Mouse (Mus musculus): ENCODE results near the gene Abhd2. TPM values are rescaled to one million over a fixed set of nuclear protein-coding genes. Genes with fewer than 3 reads are reported as not detected.

The Abhd2 gene
- total RNA-seq, 2 experiments from 2014 or later, result 69.6 to 70.8 TPM

DNA sequence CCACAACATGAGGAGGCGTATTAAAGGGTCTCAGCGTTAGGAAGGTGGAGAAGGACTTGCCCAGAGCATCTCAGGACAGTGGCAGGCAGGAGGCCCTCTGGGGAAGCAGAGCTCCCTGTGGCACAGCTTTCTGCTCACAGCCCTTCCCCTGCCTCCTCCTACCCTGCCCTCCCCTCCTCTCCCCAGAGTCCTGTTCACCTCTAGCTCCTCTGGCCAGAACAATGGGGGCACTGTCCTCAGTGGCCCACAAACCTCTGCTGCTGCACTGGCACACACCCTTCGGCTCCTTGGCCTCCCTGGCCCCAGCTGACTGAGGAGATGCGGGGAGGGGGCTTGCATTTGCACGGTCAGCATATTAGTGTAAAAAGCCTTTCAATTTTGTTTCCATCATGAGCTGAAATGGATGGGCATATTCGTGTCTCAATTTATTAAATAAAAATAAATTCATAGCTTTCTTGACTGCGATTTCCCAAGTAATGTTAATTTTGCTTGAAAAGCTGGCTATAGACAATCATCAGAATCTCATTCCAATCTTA, 115.7 kb downstream of the Abhd2 start:
- TF ChIP-seq CTCF (conservative IDR thresholded peaks at IDR 0.05), result no peak

DNA sequence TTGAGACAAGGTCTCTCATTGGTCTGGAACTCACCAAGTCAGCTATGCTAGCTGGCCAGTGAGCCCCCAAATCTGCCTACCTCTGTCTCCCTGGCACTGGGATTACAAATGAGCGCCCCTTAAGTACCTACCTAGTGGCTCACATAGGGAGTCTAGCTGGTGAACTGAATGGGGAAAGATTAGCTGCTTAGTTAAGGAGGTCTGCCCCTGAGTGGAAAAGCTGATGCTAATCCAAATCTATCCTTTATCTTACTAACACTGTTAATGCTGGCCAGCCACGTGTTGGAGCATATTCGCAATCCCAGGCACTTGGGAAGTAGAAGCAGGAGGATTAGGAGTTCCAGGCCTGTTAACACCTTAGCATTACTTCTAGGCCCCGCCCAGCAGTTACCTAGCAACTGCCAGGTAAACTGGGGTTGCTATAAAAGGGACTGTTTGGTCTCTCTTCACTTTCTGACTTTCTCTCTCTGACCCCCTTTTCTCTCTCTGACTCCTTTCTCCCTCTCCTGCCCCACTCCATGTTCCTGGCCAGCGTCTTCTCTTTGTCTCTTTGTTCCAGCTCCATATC, 117.2 kb downstream of the Abhd2 start:
- Histone ChIP-seq H3K4me3 (no peak overlapping the region), H3K27ac (no peak overlapping the region)
- TF ChIP-seq CTCF (conservative IDR thresholded peaks at IDR 0.05), result no peak
- DNase-seq (ENCODE audit: low spot score in 2 of 2), result no peak

More for the DNA sequence above, 115.7 kb downstream of the Abhd2 start:
- no peak overlapping the region for H3K4me3 ChIP-seq
- H3K27ac ChIP-seq, result peak overlapping the region; percentile 32; the same call in 1 of the 2 replicates
- DNase-seq (ENCODE audit: low spot score in 2 of 2), result peak in 1 of 2 experiments; percentile 32

GRCm38 (mm10) chr7:79391471-79391870, 118.5 kb downstream of the Abhd2 start:
- no peak for DNase-seq (ENCODE audit: low spot score in 2 of 2)
- H3K27ac ChIP-seq, result peak overlapping the region; percentile 98
- H3K4me3 ChIP-seq, result peak overlapping the region; percentile 57
- TF ChIP-seq CTCF (conservative IDR thresholded peaks at IDR 0.05), result no peak

GRCm38 (mm10) chr7:79391883-79392649, 119.1 kb downstream of the Abhd2 start, which contains the start of gene Fanci:
Gene Fanci, plus strand, starts transcription at chr7:79391929.
- peak within 1 kb of the TSS; percentile 57 for H3K4me3 ChIP-seq
- H3K27ac ChIP-seq, result peak within 1 kb of the TSS; percentile 98
- peak; percentile 92 to 97 for DNase-seq (ENCODE audit: low spot score in 2 of 2)
- TF ChIP-seq CTCF (conservative IDR thresholded peaks at IDR 0.05), result 0 out of 2 replicates have a peak, but pooled peaks have one; percentile 19

DNA sequence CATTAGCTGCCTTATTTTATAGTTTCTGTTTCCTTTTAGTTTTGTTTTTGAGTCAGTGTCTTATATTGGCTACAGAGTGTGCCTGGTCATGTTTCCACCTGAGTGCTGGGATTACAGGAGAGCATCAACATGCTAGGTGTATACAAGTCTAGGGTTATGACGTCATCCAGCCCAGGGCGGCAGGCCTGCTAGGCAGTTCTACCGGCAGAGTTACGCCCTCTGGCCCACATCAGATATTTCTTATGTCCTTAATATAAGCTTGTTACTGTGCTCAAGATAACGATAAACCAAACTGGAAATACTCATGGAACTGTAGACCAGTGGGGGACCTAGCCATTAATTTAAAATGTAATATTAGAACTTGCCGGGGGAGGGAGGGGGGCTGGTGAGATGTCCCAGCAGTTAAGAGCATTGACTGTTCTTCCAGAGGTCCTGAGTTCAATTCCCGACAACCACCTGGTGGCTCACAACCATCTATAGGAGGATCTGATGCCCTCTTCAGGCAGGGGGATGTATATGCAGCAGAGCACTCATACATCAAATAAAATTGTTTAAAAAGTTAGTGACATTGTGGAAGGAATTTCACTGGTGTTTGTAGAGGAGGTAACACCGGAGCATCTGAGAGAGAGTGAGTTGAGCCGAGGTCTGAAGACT, 120.0 kb downstream of the Abhd2 start:
- Histone ChIP-seq H3K4me3 (peak overlapping the region; percentile 57; the same call in 1 of the 2 replicates), H3K27ac (no peak overlapping the region)
- TF ChIP-seq CTCF (conservative IDR thresholded peaks at IDR 0.05), result peak; percentile 63
- no peak for DNase-seq (ENCODE audit: low spot score in 2 of 2)

GRCm38 (mm10) chr7:79393924-79394323, 120.9 kb downstream of the Abhd2 start:
- Histone ChIP-seq H3K4me3 (no peak overlapping the region), H3K27ac (no peak overlapping the region)
- no peak for DNase-seq (ENCODE audit: low spot score in 2 of 2)
- no peak for TF ChIP-seq CTCF (conservative IDR thresholded peaks at IDR 0.05)

GRCm38 (mm10) chr7:79394666-79395065, 121.7 kb downstream of the Abhd2 start:
- no peak overlapping the region for H3K27ac ChIP-seq
- no peak overlapping the region for H3K4me3 ChIP-seq
- TF ChIP-seq CTCF (conservative IDR thresholded peaks at IDR 0.05), result no peak
- no peak for DNase-seq (ENCODE audit: low spot score in 2 of 2)

GRCm38 (mm10) chr7:79395186-79395585, 122.2 kb downstream of the Abhd2 start:
- no peak overlapping the region for H3K4me3 ChIP-seq
- no peak for DNase-seq (ENCODE audit: low spot score in 2 of 2)
- TF ChIP-seq CTCF (conservative IDR thresholded peaks at IDR 0.05), result no peak
- no peak overlapping the region for H3K27ac ChIP-seq

GRCm38 (mm10) chr7:79397446-79397963, 124.5 kb downstream of the Abhd2 start:
- no peak overlapping the region for H3K4me3 ChIP-seq
- TF ChIP-seq CTCF (conservative IDR thresholded peaks at IDR 0.05), result no peak
- H3K27ac ChIP-seq, result no peak overlapping the region
- no peak for DNase-seq (ENCODE audit: low spot score in 2 of 2)

DNA sequence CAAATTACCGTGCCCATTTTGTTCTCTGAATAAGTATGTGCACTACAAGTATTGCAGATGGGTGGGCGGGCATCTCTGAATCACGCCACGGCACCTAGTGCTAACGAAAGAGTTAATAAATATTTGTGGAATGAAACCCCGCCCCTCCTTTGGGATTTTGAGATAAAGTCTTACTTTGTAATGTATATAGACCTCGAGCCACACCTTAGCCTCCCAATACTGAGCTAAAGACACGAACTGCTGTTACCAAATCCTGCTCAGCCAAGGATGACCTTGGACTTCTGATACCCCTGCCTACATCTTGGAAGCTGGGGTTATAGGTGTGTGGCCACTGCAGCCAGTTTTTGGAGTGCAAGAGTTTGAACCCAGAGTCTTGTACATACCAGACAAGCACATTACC, 125.4 kb downstream of the Abhd2 start:
- TF ChIP-seq CTCF (conservative IDR thresholded peaks at IDR 0.05), result no peak
- DNase-seq (ENCODE audit: low spot score in 2 of 2), result no peak
- Histone ChIP-seq H3K4me3 (no peak overlapping the region), H3K27ac (no peak overlapping the region)

- DNase-seq (ENCODE audit: low spot score in 2 of 2), result no peak
- H3K4me3 ChIP-seq, result no peak overlapping the region
- no peak for TF ChIP-seq CTCF (conservative IDR thresholded peaks at IDR 0.05)
- no peak overlapping the region for H3K27ac ChIP-seq
These were observed 126.0 kb downstream of the Abhd2 start for GRCm38 (mm10) chr7:79398971-79399370.

DNA sequence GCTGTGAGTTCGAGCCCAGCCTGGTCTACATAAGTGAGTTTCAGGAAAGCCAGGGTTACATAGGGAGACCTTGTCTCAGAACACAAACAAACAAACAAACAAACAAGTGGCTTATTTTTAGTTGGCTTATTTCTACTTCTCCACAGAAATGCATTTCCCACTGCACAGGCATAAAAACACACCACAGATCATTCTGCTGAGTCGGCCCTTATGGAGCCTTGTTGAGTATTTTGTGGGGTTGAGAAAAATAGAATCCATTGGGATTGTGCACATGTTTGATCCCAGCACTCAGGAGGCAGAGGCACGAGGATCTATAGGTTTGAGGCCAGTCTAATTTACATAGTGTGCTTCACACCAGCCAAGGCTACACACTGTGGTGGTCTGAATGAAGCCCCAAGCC, 127.3 kb downstream of the Abhd2 start:
- H3K27ac ChIP-seq, result no peak overlapping the region
- H3K4me3 ChIP-seq, result no peak overlapping the region
- no peak for DNase-seq (ENCODE audit: low spot score in 2 of 2)
- TF ChIP-seq CTCF (conservative IDR thresholded peaks at IDR 0.05), result no peak

All from layer of hippocampus, adult 2 months (tissue).